Mouse (Mus musculus) layer of hippocampus, adult 6 months (tissue): ENCODE results near the gene Kcnab2. TPM values are rescaled to one million over a fixed set of nuclear protein-coding genes. Genes with fewer than 3 reads are reported as not detected.

Experiments used
- long read RNA-seq, 2 experiments: library from polyadenylated mRNA; unstranded; transcript quantifications; one replicate each; pipeline ENCODE4 v2.0.0; 2019 to 2020
- polyA plus RNA-seq: library from polyadenylated mRNA; unstranded; fragments of <200 nt; fragmentation: Nextera tagmentation; gene quantifications from 2 replicates; pipeline ENCODE4 v1.2.3, GENCODE M21; 2021

The Kcnab2 gene
- 116 and 139 TPM in 2 replicates for polyA plus RNA-seq
- long read RNA-seq, experiment 1, transcript Kcnab2-207 (16 exons, 3,922 nt), result major isoform, 57 of 136 reads
- long read RNA-seq, experiment 1, partial matches to known transcripts, result 8 of 136 reads
- long read RNA-seq, experiment 1, other reads (novel, unspliced or antisense), result 71 of 136 reads
- long read RNA-seq, experiment 2, transcript Kcnab2-207 (16 exons, 3,922 nt), result major isoform, 904 of 1,100 reads
- long read RNA-seq, experiment 2, partial matches to known transcripts, result 38 of 1,100 reads
- long read RNA-seq, experiment 2, other reads (novel, unspliced or antisense), result 148 of 1,100 reads

GRCm38 (mm10) chr4:152477466-152478223, at the start of gene Kcnab2:
TSS of gene Kcnab2 (minus strand) at chr4:152477871.

GRCm38 (mm10) chr4:152476427-152477023, 1.1 kb downstream of the Kcnab2 start, which contains the start of gene Nphp4:
TSS of gene Nphp4 (plus strand) at chr4:152476706.

Other genes with a start within 250 kb of the Kcnab2 start
- gene Gpr153, start 203.6 kb downstream of the Kcnab2 start, polyA plus RNA-seq, result 1.4 and 2.0 TPM in 2 replicates
- not detected in 2 replicates for gene Hes3, start 186.2 kb downstream of the Kcnab2 start, polyA plus RNA-seq
- gene Icmt, start 180.6 kb downstream of the Kcnab2 start, polyA plus RNA-seq, result 13.9 and 16.0 TPM in 2 replicates
- gene Rnf207, start 158.9 kb downstream of the Kcnab2 start, polyA plus RNA-seq, result 0.80 and 0.85 TPM in 2 replicates
- gene Rpl22, start 152.1 kb downstream of the Kcnab2 start, polyA plus RNA-seq, result 327 and 332 TPM in 2 replicates
- 92.4 and 92.8 TPM in 2 replicates for gene Chd5, start 139.2 kb downstream of the Kcnab2 start, polyA plus RNA-seq
- 2.8 and 3.2 TPM in 2 replicates for gene Nphp4, start 1.2 kb downstream of the Kcnab2 start, polyA plus RNA-seq